Mouse (Mus musculus) hindbrain, embryonic 14.5 days (tissue): ENCODE results near the gene Rrp7a. TPM values are rescaled to one million over a fixed set of nuclear protein-coding genes. Genes with fewer than 3 reads are reported as not detected.

Source experiments
- ATAC-seq: fragments of 200-750 bp; cut with Nextera tagmentation; 2 replicates; pipeline ENCODE4 v1.8.0; 2017; ENCODE audit warnings: moderate number of reproducible peaks, mild to moderate bottlenecking, moderate TSS enrichment, moderate library complexity; ENCODE audit not compliant: low FRiP score
- DNase-seq: peaks from one replicate; pipeline ENCODE4 v3.0.0-alpha.2; 2015; ENCODE audit warnings: low spot score
- H3K27ac ChIP-seq: fragments of 300-500 bp; sonication (generic); 2 replicates; pipeline ENCODE4 v1.5.1; 2014; ENCODE audit warnings: mild to moderate bottlenecking, moderate library complexity
- H3K27me3 ChIP-seq: fragments of 300-500 bp; sonication (generic); 2 replicates; pipeline ENCODE4 v1.6.1; 2014; ENCODE audit warnings: mild to moderate bottlenecking, low read length, mixed read lengths; ENCODE audit not compliant: control insufficient read depth, insufficient read depth
- H3K36me3 ChIP-seq: fragments of 300-500 bp; sonication (generic); replicated peaks from 2 replicates; pipeline ENCODE4 v1.6.1; 2014; ENCODE audit not compliant: control insufficient read depth, insufficient read depth
- H3K4me1 ChIP-seq: fragments of 300-500 bp; sonication (generic); replicated peaks from 2 replicates; pipeline ENCODE4 v1.6.1; 2014; ENCODE audit warnings: antibody characterized with exemption, low read length, mixed read lengths; ENCODE audit not compliant: control insufficient read depth, insufficient read depth
- H3K4me2 ChIP-seq: fragments of 300-500 bp; sonication (generic); replicated peaks from 2 replicates; pipeline ENCODE4 v1.6.1; 2014; ENCODE audit warnings: mild to moderate bottlenecking, moderate library complexity
- H3K4me3 ChIP-seq: fragments of 300-500 bp; sonication (generic); replicated peaks from 2 replicates; pipeline ENCODE4 v1.5.1; 2014; ENCODE audit warnings: mild to moderate bottlenecking, low read length
- H3K9ac ChIP-seq: fragments of 300-500 bp; sonication (generic); 2 replicates; pipeline ENCODE4 v1.6.1; 2014
- H3K9me3 ChIP-seq: fragments of 300-500 bp; sonication (generic); 2 replicates; pipeline ENCODE4 v1.6.1; 2016; ENCODE audit warnings: low read length; ENCODE audit not compliant: control insufficient read depth
- WGBS: fragments of 180-500 bp; shearing (Covaris S2); extraction: QIAGEN DNeasy Blood & Tissue Kit; methylation state at CpG from one replicate; pipeline ENCODE4 v1.1.7; 2014; 5-methylcytosine and 5-hydroxymethylcytosine counted together
- polyA plus RNA-seq: library from polyadenylated mRNA; unstranded; fragments of >200 nt; fragmentation: Nextera tagmentation; extraction: Ambion mirVana; gene quantifications from 2 replicates; pipeline ENCODE4 v1.2.1, GENCODE M21; 2014

The Rrp7a gene
- polyA plus RNA-seq, 1 experiment from 2014 or later, result 64.7 TPM

DNA sequence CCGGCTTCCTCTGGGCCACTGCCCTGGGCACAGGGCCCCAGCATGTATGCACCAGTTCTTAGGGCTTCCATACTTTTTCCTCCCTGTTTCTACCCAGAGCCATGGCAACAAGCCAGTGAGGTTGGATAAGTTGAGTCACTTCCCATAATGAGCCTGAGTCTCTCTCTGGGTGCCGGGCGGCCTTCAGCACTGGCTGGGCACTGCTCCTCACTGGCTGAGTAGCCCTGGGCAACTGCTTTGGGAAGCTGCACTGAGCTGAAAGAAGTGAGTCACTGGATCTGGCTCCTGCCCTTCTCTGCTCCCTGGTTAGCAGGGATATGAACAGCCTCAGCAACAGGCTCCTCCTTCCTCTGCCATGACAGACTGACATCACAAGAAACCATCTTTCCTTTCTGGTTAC, 44.0 kb upstream of the Rrp7a start:
- peaks cover 15% of the 10 kb centered on the region; the same call in 1 of the 2 replicates for H3K36me3 ChIP-seq
- no peak overlapping the region for H3K4me3 ChIP-seq
- no peak for DNase-seq
- no peaks in the 10 kb centered on the region for H3K27me3 ChIP-seq
- H3K4me2 ChIP-seq, result no peak overlapping the region
- no peak for ATAC-seq
- no peak overlapping the region for H3K9ac ChIP-seq
- H3K9me3 ChIP-seq, result no peaks in the 10 kb centered on the region
- peaks cover 17% of the 10 kb centered on the region for H3K4me1 ChIP-seq
- H3K27ac ChIP-seq, result no peak overlapping the region
- 88% methylated on average over 3 of the region's 3 CpGs for WGBS

- no peaks in the 10 kb centered on the region for H3K27me3 ChIP-seq
- WGBS, result 95% methylated on average over 13 of the region's 13 CpGs
- H3K4me3 ChIP-seq, result no peak overlapping the region
- H3K9ac ChIP-seq, result no peak overlapping the region
- peaks cover 9% of the 10 kb centered on the region for H3K4me1 ChIP-seq
- no peak for DNase-seq
- H3K4me2 ChIP-seq, result no peak overlapping the region
- no peaks in the 10 kb centered on the region for H3K9me3 ChIP-seq
- peaks cover 20% of the 10 kb centered on the region for H3K36me3 ChIP-seq
- no peak overlapping the region for H3K27ac ChIP-seq
- no peak for ATAC-seq
Observed at GRCm38 (mm10) chr15:83165526-83166315, 43.1 kb upstream of the Rrp7a start.

GRCm38 (mm10) chr15:83164971-83165471, 42.4 kb upstream of the Rrp7a start:
- DNase-seq, result no peak
- no peaks in the 10 kb centered on the region for H3K27me3 ChIP-seq
- H3K36me3 ChIP-seq, result peaks cover 26% of the 10 kb centered on the region
- 83% methylated on average over 5 of the region's 5 CpGs for WGBS
- no peak for ATAC-seq
- no peak overlapping the region for H3K27ac ChIP-seq
- H3K9me3 ChIP-seq, result no peaks in the 10 kb centered on the region
- H3K9ac ChIP-seq, result no peak overlapping the region
- H3K4me3 ChIP-seq, result no peak overlapping the region
- H3K4me2 ChIP-seq, result no peak overlapping the region
- 0 out of 2 replicates have a peak, but pooled peaks cover 2% of the 10 kb centered on the region for H3K4me1 ChIP-seq

- 91% methylated on average over 11 of the region's 11 CpGs for WGBS
- Histone ChIP-seq H3K4me2 (no peak overlapping the region), H3K9ac (no peak overlapping the region), H3K36me3 (peaks cover 46% of the 10 kb centered on the region), H3K27me3 (no peaks in the 10 kb centered on the region), H3K27ac (no peak overlapping the region), H3K9me3 (no peaks in the 10 kb centered on the region), H3K4me1 (no peaks in the 10 kb centered on the region), H3K4me3 (no peak overlapping the region)
- no peak for ATAC-seq
- DNase-seq, result no peak
Observed at GRCm38 (mm10) chr15:83162818-83163485, 40.4 kb upstream of the Rrp7a start.

DNA sequence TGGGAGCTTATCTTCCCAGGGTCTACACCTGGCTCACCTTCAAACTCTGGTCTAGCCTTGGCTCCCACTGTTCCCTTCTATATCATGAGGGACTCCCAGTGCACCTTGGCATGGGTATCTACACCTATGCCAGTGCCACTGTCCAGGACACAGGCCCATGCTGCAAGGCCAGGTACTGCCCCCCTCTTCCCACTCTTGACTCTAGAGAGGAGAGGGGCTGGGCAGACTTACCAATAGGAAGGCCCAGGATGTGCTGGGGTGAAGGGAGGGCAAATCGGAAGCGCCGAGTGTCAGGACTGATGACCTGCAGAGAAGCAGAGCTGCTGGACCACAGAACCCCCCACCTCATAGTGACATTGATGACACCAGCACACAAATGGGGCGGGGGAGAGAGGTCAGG, 39.4 kb upstream of the Rrp7a start:
- no peak overlapping the region for H3K9ac ChIP-seq
- 88% methylated on average over 4 of the region's 4 CpGs for WGBS
- H3K36me3 ChIP-seq, result peaks cover 52% of the 10 kb centered on the region

DNA sequence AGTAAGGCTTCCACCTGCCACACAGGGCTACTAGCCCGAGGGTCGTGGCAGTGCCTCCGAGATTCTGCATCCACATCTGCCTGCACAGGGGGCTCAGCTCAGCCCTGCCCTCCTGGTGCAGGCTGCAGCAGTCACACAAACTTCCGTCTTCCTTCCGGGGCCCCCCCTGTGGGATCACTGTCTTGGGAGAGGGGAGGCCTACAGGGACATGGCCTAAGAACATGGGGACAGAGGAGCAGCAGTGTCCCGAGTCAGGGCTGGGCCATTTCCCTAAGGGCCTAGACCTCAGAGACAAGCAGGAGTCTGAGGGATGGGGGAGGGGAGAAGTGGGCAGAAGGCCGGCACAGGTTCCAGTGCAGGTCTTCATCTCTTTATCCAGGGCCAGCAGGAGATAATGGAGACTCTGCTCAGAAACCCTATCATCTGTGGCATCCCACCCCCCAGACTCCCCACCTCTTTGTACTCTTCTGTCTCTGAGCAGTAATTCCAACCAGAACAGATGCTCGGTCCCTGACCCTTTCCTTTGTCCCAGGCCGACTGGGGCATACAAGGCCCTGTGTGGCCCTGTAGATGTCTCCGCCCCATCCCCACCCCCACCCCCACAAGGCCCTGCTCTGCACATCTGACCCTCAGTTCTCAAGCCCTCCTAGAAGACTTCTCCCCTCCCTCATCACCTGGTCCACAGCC, 38.6 kb upstream of the Rrp7a start:
- no peak for DNase-seq
- Histone ChIP-seq H3K27ac (no peak overlapping the region), H3K9ac (no peak overlapping the region), H3K4me2 (no peak overlapping the region), H3K36me3 (peaks cover 54% of the 10 kb centered on the region), H3K4me1 (no peaks in the 10 kb centered on the region), H3K4me3 (no peak overlapping the region), H3K27me3 (no peaks in the 10 kb centered on the region), H3K9me3 (no peaks in the 10 kb centered on the region)
- 19% methylated on average over 10 of the region's 10 CpGs for WGBS
- no peak for ATAC-seq

More for the DNA sequence above, 39.4 kb upstream of the Rrp7a start:
- Histone ChIP-seq H3K4me1 (no peaks in the 10 kb centered on the region), H3K27ac (no peak overlapping the region), H3K27me3 (no peaks in the 10 kb centered on the region), H3K4me3 (no peak overlapping the region), H3K4me2 (no peak overlapping the region), H3K9me3 (no peaks in the 10 kb centered on the region)
- DNase-seq (no peak), ATAC-seq (no peak)

DNA sequence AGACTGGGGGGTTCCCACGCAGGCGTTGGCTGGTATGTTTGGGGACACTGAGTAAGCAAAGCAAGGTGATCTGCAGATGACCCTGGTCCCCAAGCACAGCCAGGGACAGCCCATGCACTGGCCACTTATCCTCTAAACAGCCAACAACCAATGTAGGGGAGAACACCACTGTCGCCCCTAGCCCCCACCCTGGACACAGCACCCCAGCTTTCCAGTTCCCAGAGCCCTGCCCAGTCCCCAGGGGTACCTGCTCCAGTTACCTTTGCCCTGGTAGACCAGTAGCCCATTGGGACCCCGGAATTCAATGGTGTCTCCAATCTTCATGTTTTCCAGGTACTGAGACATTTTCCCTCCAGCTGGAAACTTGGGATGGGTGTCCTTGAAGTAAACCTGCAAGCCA, 38.0 kb upstream of the Rrp7a start:
- H3K4me1 ChIP-seq, result no peaks in the 10 kb centered on the region
- H3K4me2 ChIP-seq, result no peak overlapping the region
- H3K4me3 ChIP-seq, result no peak overlapping the region
- no peak for DNase-seq
- no peak overlapping the region for H3K9ac ChIP-seq
- no peak overlapping the region for H3K27ac ChIP-seq
- H3K27me3 ChIP-seq, result no peaks in the 10 kb centered on the region
- peaks cover 60% of the 10 kb centered on the region for H3K36me3 ChIP-seq
- 90% methylated on average over 4 of the region's 4 CpGs for WGBS
- ATAC-seq, result no peak
- H3K9me3 ChIP-seq, result no peaks in the 10 kb centered on the region

- DNase-seq (no peak), ATAC-seq (no peak)
- 95% methylated on average over 9 of the region's 9 CpGs for WGBS
- Histone ChIP-seq H3K27me3 (no peaks in the 10 kb centered on the region), H3K9ac (no peak overlapping the region), H3K27ac (no peak overlapping the region), H3K4me1 (no peaks in the 10 kb centered on the region), H3K9me3 (no peaks in the 10 kb centered on the region), H3K4me3 (no peak overlapping the region), H3K36me3 (peaks cover 58% of the 10 kb centered on the region), H3K4me2 (no peak overlapping the region)
Observed at GRCm38 (mm10) chr15:83159823-83160222, 37.2 kb upstream of the Rrp7a start.

DNA sequence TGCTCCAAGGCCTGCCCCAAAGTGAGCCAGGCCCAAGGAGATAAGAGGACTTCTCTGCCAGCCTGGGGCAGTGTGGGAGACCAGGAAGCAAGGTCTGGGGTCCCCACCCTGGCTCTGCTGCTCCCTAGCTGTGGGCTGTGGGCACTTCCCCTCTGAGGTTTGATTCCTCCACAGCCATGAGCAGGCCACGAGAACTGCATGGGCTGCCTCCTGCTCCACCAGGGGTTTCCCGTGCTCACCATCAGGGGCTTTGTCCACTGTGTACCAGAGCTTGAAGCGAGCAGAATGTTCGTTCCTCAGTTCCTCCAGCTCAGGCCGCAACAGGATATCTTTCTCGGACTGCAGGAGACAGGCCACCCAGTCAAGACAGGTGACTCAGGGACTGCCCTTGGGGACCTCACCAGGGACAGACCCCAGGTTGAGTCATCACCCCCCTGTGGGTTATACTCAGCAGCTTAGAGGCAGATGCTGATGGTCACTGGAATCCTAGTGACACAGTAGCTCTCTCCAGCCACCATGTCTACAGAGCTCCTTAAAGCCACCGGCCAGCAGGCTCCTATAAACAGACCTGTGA, 36.1 kb upstream of the Rrp7a start:
- ATAC-seq, result no peak
- Histone ChIP-seq H3K4me1 (no peaks in the 10 kb centered on the region), H3K4me3 (no peak overlapping the region), H3K27me3 (no peaks in the 10 kb centered on the region), H3K4me2 (no peak overlapping the region), H3K27ac (no peak overlapping the region), H3K9me3 (no peaks in the 10 kb centered on the region), H3K9ac (no peak overlapping the region), H3K36me3 (peaks cover 63% of the 10 kb centered on the region)
- 93% methylated on average over 7 of the region's 7 CpGs for WGBS
- DNase-seq, result no peak
